Mouse (Mus musculus) spleen, postnatal 4 days (tissue): ENCODE data around the gene Mesd.

Source experiments
- DNase-seq, 2 experiments: peaks; one replicate each; pipeline ENCODE4 v3.0.0; 2022; ENCODE audit warnings: low spot score in 2 of 2

Mesd gene

GRCm38 (mm10) chr7:83913405-83913932 is 29.2 kb downstream of the Mesd start:
- DNase-seq = no peak

- DNase-seq = no peak
Measured at GRCm38 (mm10) chr7:83913995-83914394, 29.7 kb downstream of the Mesd start.

- peak; percentile 72 to 90 for DNase-seq
Measured at GRCm38 (mm10) chr7:83914566-83914965, 30.3 kb downstream of the Mesd start.

GRCm38 (mm10) chr7:83920241-83920640 is 36.0 kb downstream of the Mesd start:
- no peak for DNase-seq

- no peak for DNase-seq
Measured at GRCm38 (mm10) chr7:83921637-83922036, 37.4 kb downstream of the Mesd start.

- DNase-seq = no peak
Measured at GRCm38 (mm10) chr7:83939017-83939721, 54.9 kb downstream of the Mesd start.

- no peak for DNase-seq
Measured at GRCm38 (mm10) chr7:83940136-83940535, 55.9 kb downstream of the Mesd start.

- no peak for DNase-seq
Measured at GRCm38 (mm10) chr7:83941701-83942101, 57.4 kb downstream of the Mesd start.

GRCm38 (mm10) chr7:83948743-83949142 is 64.5 kb downstream of the Mesd start:
- no peak for DNase-seq

- DNase-seq = no peak
Measured at GRCm38 (mm10) chr7:83949662-83950061, 65.4 kb downstream of the Mesd start.
